Mouse (Mus musculus) neural tube, embryonic 15.5 days (tissue): ENCODE measurements at regions not wholly inside any gene's neighbourhood (a gene's known extent, or its start where the extent isn't known, plus 50 kb on each side); places are given as distances from the start of the nearest gene placed in this dataset.

Source experiments
- ATAC-seq: fragments of 200-750 bp; cut with Nextera tagmentation; 2 replicates; pipeline ENCODE4 v1.8.0; 2017; ENCODE audit warnings: mild to moderate bottlenecking, moderate TSS enrichment, moderate library complexity; ENCODE audit not compliant: low FRiP score
- H3K27ac ChIP-seq: fragments of 300-500 bp; sonication (generic); replicated peaks from 2 replicates; pipeline ENCODE4 v1.5.1; 2015; ENCODE audit warnings: mild to moderate bottlenecking, inconsistent platforms
- H3K27me3 ChIP-seq: fragments of 300-500 bp; sonication (generic); replicated peaks from 2 replicates; pipeline ENCODE4 v1.6.1; 2015; ENCODE audit warnings: inconsistent platforms
- H3K36me3 ChIP-seq: fragments of 300-500 bp; sonication (generic); 2 replicates; pipeline ENCODE4 v1.6.1; 2015; ENCODE audit warnings: inconsistent platforms
- H3K4me1 ChIP-seq: fragments of 300-500 bp; sonication (generic); 2 replicates; pipeline ENCODE4 v1.6.1; 2015; ENCODE audit warnings: inconsistent platforms
- H3K4me2 ChIP-seq: fragments of 300-500 bp; sonication (generic); 2 replicates; pipeline ENCODE4 v1.6.1; 2015; ENCODE audit warnings: inconsistent platforms, mild to moderate bottlenecking, moderate library complexity
- H3K4me3 ChIP-seq: fragments of 300-500 bp; sonication (generic); replicated peaks from 2 replicates; pipeline ENCODE4 v1.5.1; 2015; ENCODE audit warnings: mild to moderate bottlenecking, inconsistent platforms
- H3K9ac ChIP-seq: fragments of 300-500 bp; sonication (generic); replicated peaks from 2 replicates; pipeline ENCODE4 v1.6.1; 2015; ENCODE audit warnings: mild to moderate bottlenecking, inconsistent platforms
- H3K9me3 ChIP-seq: fragments of 300-500 bp; sonication (generic); replicated peaks from 2 replicates; pipeline ENCODE4 v1.6.1; 2016; ENCODE audit warnings: inconsistent platforms
- WGBS: fragments of 180-500 bp; shearing (Covaris S2); methylation state at CpG from one replicate; pipeline ENCODE4 v1.1.7; 2015; ENCODE audit warnings: mixed read lengths; 5-methylcytosine and 5-hydroxymethylcytosine counted together

DNA sequence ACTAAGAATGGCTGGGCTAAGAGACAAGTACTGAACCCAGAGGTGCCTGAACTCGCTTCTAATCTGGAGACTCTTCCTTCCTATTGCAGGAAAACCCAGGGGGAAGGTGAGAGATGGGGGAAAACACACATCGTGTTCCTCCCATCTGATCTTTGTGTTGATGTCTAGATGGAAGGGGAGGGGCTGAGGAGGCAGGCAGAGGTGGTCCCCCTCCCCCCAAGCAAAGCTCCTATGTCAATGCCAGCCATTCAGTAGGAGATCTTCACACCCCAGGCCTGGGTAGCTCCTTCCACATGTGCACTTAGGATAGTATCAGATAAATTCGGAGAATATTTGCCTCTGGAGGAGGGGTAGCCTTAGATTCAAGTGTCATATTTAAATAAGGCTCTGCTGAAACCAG lies 118.0 kb upstream of the Ralgapa2 start:
- 70% methylated on average over 3 of the region's 3 CpGs for WGBS
- Histone ChIP-seq H3K27me3 (peaks cover 32% of the 10 kb centered on the region), H3K9me3 (no peaks in the 10 kb centered on the region), H3K27ac (no peak overlapping the region), H3K4me1 (0 out of 2 replicates have a peak, but pooled peaks cover 2% of the 10 kb centered on the region), H3K4me2 (no peak overlapping the region), H3K9ac (no peak overlapping the region), H3K4me3 (no peak overlapping the region), H3K36me3 (no peaks in the 10 kb centered on the region)
- no peak for ATAC-seq

DNA sequence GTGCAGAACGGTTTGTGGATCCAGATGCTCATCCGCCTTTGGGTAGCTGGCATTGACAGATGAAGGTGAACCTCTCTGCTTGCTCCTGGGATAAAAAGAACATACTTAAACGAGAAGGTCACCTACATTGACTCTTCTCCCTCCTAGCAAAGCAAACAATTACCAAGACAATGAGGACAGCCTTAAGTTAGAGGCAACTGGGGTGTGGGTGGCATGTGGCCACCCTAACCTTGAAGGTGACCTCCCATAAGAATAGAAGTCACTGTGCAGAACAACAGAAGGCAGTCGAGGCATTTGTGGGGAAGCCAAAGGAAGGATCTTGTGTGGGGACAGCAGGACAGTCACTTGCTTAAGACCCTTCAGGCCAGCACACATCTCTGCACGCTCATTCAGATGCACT lies 119.0 kb upstream of the Ralgapa2 start:
- Histone ChIP-seq H3K4me1 (0 out of 2 replicates have a peak, but pooled peaks cover 2% of the 10 kb centered on the region), H3K27ac (no peak overlapping the region), H3K4me2 (no peak overlapping the region), H3K4me3 (no peak overlapping the region), H3K9ac (no peak overlapping the region), H3K9me3 (no peaks in the 10 kb centered on the region), H3K27me3 (peaks cover 36% of the 10 kb centered on the region), H3K36me3 (no peaks in the 10 kb centered on the region)
- ATAC-seq = no peak
- WGBS = 73% methylated on average over 5 of the region's 5 CpGs

DNA sequence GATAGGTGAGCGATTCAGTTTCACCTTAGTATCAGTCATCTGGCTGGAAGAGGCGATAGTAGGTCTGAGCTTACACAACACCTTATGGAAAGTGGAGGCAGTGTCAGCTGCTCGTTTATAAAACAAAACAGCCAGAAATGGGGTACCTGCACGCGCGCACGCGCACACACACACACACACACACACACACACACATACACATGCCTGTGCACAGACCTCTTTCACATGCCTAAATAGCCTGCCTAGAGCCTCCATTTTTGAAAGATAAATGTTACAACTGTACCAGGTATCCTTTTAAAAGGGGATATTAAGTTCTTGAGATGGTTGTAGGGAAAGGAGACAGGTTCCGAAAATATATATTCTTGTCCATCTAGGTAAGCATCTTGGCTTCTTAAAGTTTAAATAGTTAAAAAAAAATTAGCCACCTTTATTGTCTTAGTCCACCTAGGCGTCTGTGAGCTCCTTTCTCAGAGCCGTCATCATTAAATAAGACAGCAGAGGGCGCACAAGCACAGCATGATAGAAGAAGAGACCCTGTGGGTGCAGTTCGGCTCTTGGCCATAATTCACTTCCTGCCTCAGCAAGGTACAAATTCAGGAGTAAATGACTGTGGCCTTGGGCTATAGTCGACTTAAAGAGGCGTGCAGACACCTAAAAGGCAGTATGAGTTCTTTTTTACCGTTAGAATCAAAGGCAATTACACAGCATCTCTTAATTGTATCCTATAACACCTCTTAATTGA lies 121.4 kb upstream of the Ralgapa2 start:
- H3K9me3 ChIP-seq = no peaks in the 10 kb centered on the region
- H3K36me3 ChIP-seq = no peaks in the 10 kb centered on the region
- no peak overlapping the region for H3K4me3 ChIP-seq
- 0 out of 2 replicates have a peak, but pooled peaks cover 2% of the 10 kb centered on the region for H3K4me1 ChIP-seq
- peak overlapping the region; percentile 21; the same call in 1 of the 2 replicates for H3K4me2 ChIP-seq
- H3K27me3 ChIP-seq = peaks cover 50% of the 10 kb centered on the region
- 51% methylated on average over 16 of the region's 16 CpGs for WGBS
- H3K27ac ChIP-seq = no peak overlapping the region
- H3K9ac ChIP-seq = no peak overlapping the region
- peak; percentile 88 for ATAC-seq

DNA sequence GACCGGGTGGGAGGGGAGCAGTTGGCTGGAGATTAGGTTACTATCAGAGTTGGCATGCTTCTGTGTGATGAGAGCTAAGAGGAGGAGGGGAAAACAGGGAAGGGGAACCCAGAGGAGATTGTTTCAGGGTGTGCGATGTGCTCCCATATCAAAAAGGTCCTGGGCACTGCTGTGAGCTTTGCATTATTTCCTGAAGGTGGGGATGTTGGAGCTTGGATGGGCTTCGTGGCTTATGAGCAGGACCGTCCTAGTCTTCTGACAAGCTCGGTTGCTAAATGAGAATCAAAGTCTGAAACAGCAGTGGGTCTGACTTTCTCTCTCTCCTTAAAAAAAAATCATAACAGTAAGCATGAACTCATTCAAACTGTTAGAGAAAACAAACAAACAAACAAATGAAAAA lies 125.4 kb upstream of the Ralgapa2 start:
- 0 out of 2 replicates have a peak, but pooled peaks cover 2% of the 10 kb centered on the region for H3K4me1 ChIP-seq
- no peak overlapping the region for H3K4me2 ChIP-seq
- H3K27me3 ChIP-seq = peaks cover 27% of the 10 kb centered on the region
- H3K4me3 ChIP-seq = no peak overlapping the region
- WGBS = 60% methylated on average over 5 of the region's 5 CpGs
- ATAC-seq = no peak
- H3K36me3 ChIP-seq = no peaks in the 10 kb centered on the region
- no peak overlapping the region for H3K9ac ChIP-seq
- H3K9me3 ChIP-seq = no peaks in the 10 kb centered on the region
- no peak overlapping the region for H3K27ac ChIP-seq

DNA sequence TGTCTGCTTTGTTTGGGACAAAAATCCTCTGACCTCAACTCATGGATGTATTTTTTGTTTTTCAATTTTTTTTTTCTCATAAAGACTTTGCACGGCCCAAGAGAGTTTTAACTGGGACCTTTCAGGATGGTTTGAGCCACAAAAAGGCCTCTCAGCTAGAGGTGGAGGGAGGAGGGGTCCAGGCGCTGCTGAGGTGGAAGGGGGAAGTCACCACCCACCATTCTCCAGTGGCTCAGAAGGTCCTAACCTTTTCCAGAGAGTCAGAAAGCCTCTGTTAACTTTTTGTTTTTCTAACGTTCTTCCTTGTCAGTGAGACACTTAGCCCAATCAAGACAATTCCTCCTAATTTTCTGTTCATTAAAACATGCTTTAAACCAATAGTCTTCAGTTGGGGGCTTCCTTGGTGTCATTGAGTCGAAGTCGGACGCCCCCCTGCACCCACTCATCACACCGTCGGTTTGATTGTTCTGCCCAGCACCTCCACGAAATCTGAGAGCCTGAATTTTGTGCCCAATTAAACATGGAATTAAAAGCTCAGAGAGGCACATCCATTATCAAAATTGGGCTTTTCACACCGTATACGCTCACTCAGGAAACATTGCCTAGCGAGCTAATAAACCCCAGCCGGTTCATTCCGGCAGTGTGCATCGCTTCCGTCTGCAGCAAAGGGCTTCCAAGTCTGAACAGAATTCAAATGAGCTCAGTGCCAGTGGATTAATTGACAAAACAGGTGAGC lies 134.3 kb upstream of the Ralgapa2 start:
- Histone ChIP-seq H3K4me1 (peaks cover 8% of the 10 kb centered on the region), H3K9me3 (no peaks in the 10 kb centered on the region), H3K27me3 (no peaks in the 10 kb centered on the region), H3K27ac (0 out of 2 replicates have a peak overlapping the region, but pooled peaks have one; percentile 41), H3K4me2 (peak overlapping the region; percentile 49), H3K9ac (no peak overlapping the region), H3K4me3 (peak overlapping the region; percentile 16), H3K36me3 (no peaks in the 10 kb centered on the region)
- WGBS = 16% methylated on average over 16 of the region's 16 CpGs
- peak; percentile 89 for ATAC-seq

DNA sequence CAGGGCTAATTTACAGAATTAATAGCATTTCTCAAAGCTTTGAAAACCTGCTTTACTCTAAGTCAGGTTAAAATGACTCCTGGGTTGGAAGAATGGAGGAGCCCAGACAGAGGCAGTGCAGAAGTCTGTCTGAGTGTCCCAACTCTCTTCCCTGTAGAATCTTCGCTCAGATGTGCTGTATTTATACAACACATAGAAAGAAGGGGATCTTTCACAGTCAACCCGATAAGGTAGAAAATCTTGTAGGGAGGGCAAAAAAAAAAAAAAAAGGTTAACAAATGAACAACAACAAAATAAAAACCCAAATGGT lies 134.8 kb upstream of the Ralgapa2 start:
- 74% methylated on average over 2 of the region's 2 CpGs for WGBS
- H3K27ac ChIP-seq = 0 out of 2 replicates have a peak overlapping the region, but pooled peaks have one; percentile 41
- H3K36me3 ChIP-seq = no peaks in the 10 kb centered on the region
- H3K4me1 ChIP-seq = peaks cover 8% of the 10 kb centered on the region
- no peaks in the 10 kb centered on the region for H3K27me3 ChIP-seq
- H3K9ac ChIP-seq = no peak overlapping the region
- no peaks in the 10 kb centered on the region for H3K9me3 ChIP-seq
- H3K4me2 ChIP-seq = peak overlapping the region; percentile 49
- peak; percentile 62; the same call in 1 of the 2 replicates for ATAC-seq
- peak overlapping the region; percentile 16 for H3K4me3 ChIP-seq

DNA sequence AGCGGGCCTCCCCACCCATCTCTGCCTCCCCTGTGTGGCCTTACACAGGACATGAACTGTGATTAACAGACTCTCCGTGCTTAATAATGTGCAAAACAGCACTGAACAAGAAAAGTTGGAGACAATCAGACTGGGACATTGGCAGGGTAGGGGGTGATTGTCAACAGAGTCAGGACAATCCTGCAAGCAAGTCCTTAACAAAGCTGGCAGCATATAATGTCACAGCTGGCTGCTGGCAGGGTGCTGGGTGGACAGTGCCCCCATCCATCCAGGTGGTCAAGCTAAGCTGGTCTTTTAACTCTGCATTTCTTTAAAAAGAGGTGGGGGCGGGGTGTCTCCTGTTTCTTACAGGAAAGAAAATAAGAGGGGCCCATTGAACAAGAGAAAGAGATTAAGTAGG lies 149.2 kb upstream of the Ralgapa2 start:
- Histone ChIP-seq H3K9ac (no peak overlapping the region), H3K36me3 (no peaks in the 10 kb centered on the region), H3K4me1 (no peaks in the 10 kb centered on the region), H3K9me3 (no peaks in the 10 kb centered on the region), H3K4me2 (no peak overlapping the region), H3K27ac (no peak overlapping the region), H3K4me3 (no peak overlapping the region), H3K27me3 (no peaks in the 10 kb centered on the region)
- WGBS = 61% methylated on average over 3 of the region's 3 CpGs
- no peak for ATAC-seq

DNA sequence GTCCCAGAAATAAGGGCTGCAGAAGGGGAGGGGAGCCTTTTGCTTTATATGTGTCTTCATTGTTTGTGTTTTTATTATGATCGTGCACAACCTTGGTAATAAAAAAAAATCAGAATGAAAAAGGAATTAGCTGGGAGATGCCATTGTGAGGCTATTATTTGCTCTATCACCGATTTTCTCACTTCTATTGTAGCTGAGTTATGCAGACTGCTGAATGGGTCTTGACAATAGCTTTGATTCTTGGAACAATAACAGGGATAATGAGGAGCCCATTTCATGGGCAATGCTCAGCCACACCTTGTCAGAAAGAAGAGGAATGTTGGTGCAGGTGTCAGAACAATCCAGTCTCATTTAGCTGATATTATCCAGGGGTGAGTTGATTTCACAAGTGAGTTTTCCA lies 160.6 kb upstream of the Ralgapa2 start:
- Histone ChIP-seq H3K9ac (no peak overlapping the region), H3K27me3 (no peaks in the 10 kb centered on the region), H3K4me1 (no peaks in the 10 kb centered on the region), H3K4me3 (no peak overlapping the region), H3K4me2 (no peak overlapping the region), H3K36me3 (no peaks in the 10 kb centered on the region), H3K9me3 (no peaks in the 10 kb centered on the region), H3K27ac (no peak overlapping the region)
- 27% methylated on average over 2 of the region's 2 CpGs for WGBS
- ATAC-seq = no peak

DNA sequence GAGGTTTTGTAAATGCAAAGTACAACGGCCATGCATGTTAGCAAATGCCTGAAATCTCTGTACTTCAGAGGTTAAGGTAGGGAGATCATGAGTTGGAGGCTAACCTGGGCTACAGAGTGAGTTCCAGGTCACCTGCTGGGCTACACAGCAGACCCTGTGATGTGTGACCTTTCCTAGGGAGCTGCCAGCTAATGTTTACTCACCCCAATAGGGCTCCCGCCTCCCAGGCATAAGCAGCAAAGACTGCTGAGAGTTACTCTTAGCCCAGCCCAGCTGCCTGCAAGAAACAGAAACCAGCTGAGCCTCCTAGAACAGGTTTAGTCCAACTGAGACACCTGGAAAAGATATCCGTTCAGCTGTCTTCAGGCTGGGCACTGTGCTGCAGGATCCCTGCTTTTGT lies 169.8 kb upstream of the Ralgapa2 start:
- no peak overlapping the region for H3K9ac ChIP-seq
- no peaks in the 10 kb centered on the region for H3K36me3 ChIP-seq
- no peaks in the 10 kb centered on the region for H3K27me3 ChIP-seq
- H3K27ac ChIP-seq = no peak overlapping the region
- ATAC-seq = no peak
- H3K4me1 ChIP-seq = no peaks in the 10 kb centered on the region
- no peak overlapping the region for H3K4me3 ChIP-seq
- no peaks in the 10 kb centered on the region for H3K9me3 ChIP-seq
- 84% methylated on average over 3 of the region's 3 CpGs for WGBS
- H3K4me2 ChIP-seq = no peak overlapping the region

DNA sequence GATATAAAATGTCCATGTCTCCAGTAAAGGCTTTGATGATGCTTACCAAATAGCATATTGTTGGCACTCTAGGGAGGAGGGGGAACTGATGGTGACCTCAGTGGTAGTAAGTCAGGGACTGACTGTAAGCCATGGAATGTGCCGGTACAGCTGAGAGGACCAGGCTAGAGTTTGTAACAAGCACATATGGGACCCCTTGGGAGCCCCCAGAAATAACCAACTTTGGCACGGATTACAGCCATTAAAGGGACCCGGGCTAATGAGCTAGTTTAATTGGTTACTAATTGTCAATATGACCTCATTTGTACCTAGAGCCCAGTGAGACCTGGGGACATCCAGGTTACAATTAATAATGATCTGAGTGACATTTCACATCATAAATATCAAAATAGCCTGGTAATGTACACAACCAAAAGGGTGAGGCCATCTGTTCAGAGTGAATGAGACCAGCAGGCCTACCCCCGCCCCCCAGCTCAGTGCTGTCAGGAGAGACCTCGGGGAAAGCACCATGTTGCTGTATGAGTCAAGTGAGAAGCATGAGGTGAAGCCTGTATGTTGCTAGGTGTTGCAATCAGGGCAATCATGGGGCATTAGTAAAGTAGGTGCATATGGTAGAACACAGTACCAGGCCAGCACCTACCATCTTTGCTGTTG lies 169.7 kb upstream of the Kiz start:
- WGBS = 40% methylated on average over 5 of the region's 5 CpGs

DNA sequence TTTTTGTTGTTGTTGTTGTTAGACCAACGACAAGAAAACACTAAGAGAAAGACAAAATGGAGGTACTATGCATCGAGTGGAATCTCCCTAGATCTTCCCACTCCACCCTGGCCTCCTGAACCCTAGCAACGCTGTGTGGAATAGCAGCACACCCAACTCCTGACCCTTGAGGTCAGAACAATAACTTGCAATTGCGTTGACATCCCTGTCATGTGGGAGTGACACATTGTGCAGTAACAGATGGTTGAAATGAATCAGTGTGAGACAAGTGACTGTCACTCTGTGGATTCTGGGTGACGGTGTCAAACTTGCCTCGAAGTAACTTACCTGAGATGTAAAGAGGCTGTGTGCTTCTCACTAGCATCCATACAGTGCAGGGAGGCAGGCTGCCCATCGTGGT lies 167.1 kb upstream of the Kiz start:
- WGBS = 83% methylated on average over 7 of the region's 7 CpGs
- Histone ChIP-seq H3K4me3 (no peak overlapping the region), H3K9ac (no peak overlapping the region), H3K27me3 (peaks cover 3% of the 10 kb centered on the region; the same call in 1 of the 2 replicates), H3K4me1 (peaks cover 8% of the 10 kb centered on the region; the same call in 1 of the 2 replicates), H3K9me3 (no peaks in the 10 kb centered on the region), H3K36me3 (no peaks in the 10 kb centered on the region), H3K27ac (no peak overlapping the region), H3K4me2 (no peak overlapping the region)
- ATAC-seq = no peak

More for the DNA sequence above, 169.7 kb upstream of the Kiz start:
- no peak for ATAC-seq
- H3K27me3 ChIP-seq = peaks cover 3% of the 10 kb centered on the region; the same call in 1 of the 2 replicates
- no peak overlapping the region for H3K9ac ChIP-seq
- no peak overlapping the region for H3K4me2 ChIP-seq
- H3K4me1 ChIP-seq = no peaks in the 10 kb centered on the region
- no peak overlapping the region for H3K27ac ChIP-seq
- H3K9me3 ChIP-seq = no peaks in the 10 kb centered on the region
- H3K36me3 ChIP-seq = no peaks in the 10 kb centered on the region
- no peak overlapping the region for H3K4me3 ChIP-seq
